Mouse (Mus musculus) frontal cortex, postnatal 25 days (tissue): ENCODE measurements around the gene Kcnt2.

Experiments used
- DNase-seq, 2 experiments: peaks; one replicate each; pipeline ENCODE4 v3.0.0; 2022; ENCODE audit warnings: low spot score in 2 of 2

Gene Kcnt2

DNA sequence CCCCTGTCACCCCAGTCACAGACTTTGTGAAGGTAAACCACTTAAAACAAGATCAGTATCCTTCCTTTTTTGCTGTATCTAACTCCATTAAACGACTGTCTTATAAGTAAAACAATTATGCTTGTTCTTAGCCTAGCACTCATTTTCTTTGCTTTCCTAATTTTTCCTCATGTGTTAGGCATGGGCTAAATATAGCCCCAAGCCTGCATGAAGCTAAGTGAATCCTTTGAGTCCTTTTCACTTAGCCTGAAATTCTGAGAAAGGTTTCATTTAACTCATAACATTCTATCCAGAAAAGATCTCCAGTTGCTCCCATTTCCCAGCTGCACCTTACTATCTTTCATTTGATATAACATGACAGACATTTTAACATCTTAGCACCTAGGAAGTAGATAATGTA lies 127.6 kb downstream of the Kcnt2 start:
- no peak for DNase-seq

DNA sequence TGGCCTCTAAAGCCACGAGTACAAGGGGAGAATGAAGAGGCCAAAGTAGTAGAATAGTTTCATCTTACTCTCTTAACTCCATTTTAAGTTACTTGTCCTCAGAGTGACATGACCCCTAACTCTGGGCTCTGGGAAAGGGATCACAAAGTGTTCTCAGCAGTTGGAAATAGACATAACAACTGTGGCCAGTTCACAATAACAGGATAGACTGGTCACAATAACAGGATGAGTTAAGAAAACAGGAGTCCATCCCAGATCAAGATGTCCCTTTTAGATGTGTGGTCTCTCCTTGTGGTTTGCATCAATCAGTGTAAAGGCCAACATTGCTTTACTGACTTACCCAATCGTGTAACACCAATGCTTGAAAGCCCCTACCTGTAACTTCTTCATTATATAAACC lies 132.8 kb downstream of the Kcnt2 start:
- no peak for DNase-seq

DNA sequence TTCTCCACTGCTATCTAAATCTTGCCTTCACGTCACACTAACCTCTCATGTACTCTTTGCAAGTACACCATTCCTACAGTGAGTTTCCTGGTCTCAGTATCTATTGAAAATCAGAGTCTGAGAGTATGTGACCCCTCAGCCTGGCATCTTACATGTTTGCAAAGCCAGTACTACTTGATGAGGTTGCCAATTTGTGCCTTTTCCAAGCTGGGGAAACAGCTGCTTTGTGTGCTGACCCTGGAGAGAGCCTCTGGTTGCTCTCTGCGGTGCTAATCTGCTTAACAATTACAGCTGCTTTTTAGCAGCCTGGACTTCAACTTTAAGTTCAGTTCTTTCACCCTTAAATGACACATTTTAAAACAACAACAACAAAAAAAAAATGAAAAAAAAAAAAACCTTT lies 133.6 kb downstream of the Kcnt2 start:
- no peak for DNase-seq

DNA sequence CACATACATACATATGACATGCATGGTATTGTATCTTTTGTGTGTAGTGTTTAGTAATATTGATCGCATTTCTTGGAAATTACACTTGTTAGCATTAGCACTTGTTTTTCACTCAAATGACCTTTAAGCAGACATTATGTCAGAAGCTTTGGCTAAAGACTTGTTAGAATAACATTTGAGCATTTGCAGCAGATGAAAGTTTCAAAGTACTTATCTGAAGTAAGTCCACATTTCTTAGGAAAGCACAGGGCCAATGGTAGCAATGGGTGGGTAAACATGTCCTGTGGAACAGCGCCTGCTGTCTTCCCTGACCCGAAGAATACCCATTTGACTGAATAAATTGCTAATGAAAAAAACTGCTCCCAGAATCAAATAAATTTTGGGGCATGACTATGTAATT lies 135.1 kb downstream of the Kcnt2 start:
- no peak for DNase-seq

DNA sequence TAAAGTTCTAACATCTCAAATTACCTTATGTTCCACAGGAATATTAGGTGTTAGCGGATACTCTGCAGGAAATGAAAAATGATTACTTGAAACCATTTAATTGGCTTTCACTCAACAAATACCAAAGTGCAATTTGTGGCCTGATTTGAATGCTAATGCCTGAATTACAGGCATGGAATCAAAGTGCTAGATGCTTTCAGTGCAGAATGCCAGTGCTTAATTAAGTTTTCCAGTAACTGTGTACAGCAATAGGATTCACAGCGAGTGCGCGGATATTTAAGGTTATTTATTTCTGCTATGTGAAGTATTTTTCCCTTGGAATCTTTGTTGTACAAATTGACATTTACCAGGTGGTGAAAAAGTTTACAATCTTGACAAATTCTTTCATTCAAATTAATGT lies 144.3 kb downstream of the Kcnt2 start:
- DNase-seq: no peak

DNA sequence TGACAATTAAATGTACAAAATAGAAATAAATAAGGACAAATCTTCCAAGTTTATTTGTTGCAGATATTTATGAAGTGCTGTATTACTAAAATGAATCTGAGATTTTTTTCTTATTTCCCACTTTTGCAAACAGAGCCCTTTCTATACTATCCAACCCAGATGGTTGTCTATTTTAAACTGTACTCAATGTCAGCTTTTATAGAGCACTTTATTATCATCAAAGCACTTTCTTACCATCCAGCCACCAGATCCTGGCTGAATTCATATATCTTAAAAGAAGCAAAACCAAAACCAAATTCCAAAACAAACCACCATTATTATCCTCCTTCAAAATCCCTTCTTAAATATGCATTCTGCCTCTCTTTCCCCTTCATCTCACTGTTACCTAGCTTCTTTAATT lies 151.8 kb downstream of the Kcnt2 start:
- no peak for DNase-seq

DNA sequence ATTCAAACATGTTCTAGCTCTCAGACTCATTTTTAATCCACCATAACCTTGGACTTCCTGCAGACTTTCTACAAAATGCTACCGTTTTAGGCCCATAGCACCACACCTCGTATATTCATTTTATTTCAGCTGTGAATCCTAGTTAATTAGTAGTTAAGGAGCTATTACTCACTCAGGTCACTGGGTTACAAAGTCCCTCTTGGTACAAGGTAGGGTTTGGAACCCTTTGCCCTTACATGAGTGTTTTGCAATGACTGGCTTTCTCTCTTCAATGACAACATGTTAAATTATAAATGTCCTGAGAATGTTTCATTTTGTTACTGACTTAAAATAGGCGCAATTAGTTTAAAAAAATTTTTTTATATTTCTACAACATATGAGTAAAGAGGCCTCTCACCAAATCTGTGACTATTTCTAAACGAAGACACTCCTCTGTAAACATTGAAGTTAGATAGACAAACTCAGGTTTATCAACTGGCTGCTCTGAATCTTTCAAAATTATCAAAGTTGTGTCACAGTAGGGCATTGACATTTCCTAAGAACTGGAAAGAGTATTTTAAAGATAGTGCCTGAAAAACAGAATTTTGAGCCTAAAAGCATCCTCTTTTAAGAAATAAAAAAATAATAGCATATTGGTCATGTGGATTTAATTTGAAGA lies 160.8 kb downstream of the Kcnt2 start:
- DNase-seq: no peak

DNA sequence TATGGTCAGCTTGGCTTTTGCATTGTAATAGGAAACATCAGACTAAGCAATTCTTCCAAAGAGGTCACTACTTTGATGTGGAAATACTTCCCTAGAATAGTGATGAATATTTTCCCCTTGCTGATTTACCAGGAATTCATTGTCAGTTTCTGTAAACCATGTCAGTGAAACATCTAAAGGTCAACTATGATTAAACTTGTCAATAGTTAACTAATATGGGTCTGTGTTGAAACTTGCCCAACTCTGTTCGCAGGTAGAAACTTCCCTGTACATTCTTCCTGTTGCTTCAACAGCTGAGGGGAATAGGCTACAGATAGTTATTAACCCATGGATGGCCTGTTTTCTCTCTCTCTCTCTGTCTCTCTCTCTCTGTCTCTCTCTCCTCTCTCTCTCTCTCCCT lies 169.8 kb downstream of the Kcnt2 start:
- no peak for DNase-seq

DNA sequence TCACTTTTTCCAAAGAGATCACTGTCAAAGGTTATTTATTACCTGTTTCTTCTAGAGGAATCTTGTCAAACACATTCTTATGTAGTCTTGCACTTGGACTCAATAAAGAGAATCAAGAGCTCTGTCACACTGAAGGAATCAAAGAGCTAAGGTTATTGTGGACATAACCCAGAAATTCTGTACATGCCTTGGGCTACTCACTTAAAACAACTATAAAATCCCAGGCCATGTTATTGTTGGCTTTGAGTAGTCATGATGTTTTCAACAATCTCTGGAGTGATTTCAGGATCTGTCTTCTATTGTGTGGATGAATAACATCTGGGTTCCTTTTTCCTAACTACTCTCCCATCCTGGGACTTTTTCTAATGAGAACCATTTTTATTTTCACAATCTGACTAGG lies 177.0 kb downstream of the Kcnt2 start:
- DNase-seq: no peak

DNA sequence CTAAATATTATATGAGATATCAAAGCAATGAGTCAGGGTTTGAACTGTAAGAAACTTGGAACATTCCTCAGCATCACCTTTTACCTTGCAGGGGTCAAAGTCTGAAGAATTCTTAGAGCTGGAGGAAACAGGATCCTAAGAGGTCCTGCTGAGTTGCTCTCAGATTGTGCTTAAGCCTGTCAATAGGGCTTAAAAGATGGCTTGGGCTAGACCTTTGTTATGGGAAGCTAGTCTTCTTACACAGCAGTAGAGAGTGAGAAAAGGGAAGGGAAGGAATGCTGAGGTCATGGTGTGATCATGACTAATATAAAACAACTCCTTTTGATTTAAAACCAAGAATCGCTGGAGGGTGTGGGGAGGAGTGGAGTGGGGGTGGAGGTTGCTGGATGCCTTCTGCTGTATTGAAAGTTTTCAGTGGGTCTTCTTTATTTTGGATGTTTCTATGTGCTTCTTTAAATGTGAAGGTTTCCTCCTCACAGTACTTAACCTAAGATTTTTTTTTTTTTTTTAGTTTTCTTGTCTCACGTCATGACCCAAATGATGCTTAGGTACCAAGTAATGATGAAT lies 183.4 kb downstream of the Kcnt2 start:
- no peak for DNase-seq

DNA sequence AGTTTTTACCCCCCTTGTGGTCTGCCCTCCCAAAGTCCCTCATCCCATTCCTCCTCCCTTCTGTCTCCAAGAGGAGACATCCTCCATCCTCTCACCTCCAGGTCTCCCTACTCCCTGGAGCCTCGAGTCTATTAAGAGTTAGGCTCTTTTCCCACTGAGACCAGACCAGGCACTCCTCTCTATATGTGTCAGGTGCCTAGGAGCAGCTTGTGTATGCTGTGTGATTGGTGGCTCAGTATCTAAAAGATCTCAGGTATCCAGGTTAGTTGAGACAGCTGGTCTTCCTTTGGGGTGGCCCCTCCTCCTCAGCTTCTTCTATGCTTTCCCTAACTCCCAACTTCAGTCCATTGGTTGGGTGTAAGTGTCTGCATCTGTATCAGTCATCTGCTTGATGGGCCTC lies 186.1 kb downstream of the Kcnt2 start:
- DNase-seq: no peak

DNA sequence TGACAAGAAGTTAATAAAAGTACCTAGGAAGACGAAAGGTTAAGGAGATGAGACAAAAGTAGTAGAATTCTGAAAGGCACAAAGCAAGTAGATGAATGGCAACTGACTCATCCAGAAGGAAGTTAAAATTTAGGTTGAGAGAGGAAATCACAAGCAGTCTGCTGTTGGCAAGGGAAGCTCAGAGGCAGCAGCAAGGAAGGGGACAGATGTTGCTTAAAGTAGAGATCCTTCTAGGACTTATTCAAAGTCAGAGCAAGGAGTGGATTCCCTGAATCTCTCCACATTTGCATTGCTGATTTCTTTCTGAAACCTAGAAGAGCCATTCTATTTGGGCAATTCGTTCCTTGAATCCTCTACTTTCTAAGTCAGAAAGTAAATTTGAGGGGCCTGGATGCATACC lies 188.8 kb downstream of the Kcnt2 start:
- no peak for DNase-seq

DNA sequence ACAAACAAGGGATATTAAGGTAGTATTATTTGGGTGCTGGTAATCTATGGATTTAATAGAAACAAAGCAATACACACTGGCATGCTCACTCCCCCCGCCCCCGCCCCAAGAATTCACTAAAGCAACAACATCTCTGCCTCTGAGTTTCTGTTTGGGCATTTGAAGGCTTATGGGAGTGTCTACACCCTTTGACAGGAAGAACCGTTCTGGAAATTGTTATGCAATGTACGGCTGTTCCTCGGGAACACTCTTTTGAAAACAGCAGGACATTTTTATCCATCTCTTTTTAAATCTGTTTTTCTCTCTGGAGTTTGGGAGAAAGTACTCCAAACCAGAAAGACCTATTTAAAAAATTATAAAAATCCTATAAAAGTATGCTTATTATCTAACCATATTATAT lies 192.2 kb downstream of the Kcnt2 start:
- no peak for DNase-seq

DNA sequence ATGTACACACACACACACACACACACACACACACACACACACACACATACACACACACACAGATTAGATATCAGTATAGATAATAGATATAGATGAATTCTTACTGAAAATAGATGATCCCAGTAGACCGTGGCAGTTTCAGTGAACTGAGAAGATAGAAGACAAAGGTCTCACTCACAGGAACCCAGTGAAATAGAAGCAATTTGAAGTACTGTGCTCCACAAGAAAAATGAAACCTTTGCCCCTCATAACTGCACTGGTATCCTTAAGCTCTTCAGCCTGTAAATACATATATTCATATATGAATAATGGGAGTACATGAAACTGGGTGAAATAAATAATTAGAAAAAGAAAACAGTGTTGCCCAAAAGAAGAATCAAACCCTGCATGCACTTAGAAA lies 197.9 kb downstream of the Kcnt2 start:
- no peak for DNase-seq

DNA sequence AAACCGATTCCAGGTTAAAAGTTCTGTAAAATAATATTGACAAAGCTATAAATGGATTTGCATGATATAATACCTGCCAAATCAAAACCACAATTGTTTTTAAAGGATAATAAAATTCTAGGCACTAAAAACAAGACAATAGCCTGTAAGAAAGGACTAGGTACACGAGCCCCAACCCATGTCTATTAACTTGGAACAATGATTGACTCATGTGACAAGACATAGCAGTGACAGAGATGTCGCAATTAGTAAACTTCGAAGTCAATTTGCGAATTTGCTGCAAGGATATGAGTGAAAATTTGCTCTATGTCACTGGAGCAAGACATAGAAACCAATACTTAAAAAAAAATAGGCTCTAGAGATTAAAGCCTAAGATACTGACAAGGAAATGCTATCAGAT lies 198.4 kb downstream of the Kcnt2 start:
- no peak for DNase-seq

DNA sequence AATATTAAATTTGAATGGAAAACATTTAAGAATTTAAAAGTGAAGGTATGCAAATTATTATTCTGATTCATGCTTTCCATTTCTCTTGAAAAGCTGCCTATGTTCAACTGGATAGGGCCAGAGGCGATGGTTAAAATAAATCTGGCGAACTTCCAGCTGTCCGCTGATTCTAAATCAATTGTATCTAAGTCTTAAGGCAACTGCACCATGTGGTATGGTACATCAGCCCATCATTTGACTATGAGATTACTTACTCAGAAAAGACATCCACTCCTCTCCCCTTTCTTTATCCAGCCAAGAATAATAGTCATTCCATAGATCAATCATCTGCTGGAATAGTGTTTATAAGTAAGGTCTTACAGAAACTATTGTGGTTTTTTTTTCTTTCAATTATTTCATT lies 205.5 kb downstream of the Kcnt2 start:
- no peak for DNase-seq

DNA sequence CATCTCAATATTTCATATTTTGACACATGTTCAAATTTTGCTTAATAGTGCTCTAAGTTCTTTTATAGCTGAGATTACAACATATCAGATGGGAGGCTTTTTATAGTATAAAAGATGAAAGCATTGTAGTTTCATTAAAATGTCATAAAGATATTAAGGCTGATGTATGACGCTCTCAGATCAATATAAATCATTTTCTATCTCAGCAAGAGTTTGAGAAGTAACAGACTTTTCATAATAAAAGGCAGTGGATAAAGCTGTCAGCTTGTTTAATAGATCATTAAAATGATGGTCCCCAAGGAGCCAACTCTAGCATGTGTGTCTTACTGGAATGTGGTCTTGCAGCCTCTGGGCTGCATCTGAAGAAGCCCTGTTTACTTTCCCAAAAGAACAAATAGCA lies 206.0 kb downstream of the Kcnt2 start:
- DNase-seq: no peak

DNA sequence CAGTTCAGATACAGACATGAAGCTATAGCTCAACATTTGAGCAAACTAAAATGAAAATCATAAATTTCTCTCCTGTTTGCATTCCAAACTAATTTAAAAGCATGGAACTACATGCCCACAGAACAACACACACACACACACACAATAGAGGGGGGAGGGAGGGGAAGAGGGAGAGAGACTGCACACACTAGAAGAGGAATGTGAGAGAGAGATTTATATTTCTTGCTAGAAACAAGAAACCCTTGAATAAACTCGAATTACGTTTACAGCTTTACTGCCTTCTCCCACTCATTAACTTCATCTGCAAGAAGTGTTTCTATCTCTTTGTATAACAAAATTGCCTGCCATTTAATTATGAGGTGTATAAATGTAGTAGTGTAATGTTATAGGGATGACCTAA lies 209.9 kb downstream of the Kcnt2 start:
- no peak for DNase-seq

DNA sequence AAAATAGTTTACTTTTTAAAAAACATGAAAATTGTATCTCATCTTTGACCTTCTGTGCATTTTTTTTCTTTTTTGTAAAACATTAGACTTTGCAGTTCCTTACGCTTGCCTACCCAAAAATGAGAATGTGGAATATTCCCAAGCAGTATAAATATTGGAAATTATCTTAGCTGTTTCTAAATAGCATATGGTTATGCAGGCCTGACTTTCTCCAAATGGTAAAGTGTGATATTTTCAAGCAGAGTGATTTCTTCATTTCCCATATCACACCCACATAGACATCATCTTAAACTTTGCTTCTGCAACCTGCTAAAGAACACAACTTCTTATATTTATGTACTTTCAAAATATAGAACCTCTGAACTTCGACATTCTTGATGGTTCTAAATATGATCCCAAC lies 210.9 kb downstream of the Kcnt2 start:
- DNase-seq: no peak

DNA sequence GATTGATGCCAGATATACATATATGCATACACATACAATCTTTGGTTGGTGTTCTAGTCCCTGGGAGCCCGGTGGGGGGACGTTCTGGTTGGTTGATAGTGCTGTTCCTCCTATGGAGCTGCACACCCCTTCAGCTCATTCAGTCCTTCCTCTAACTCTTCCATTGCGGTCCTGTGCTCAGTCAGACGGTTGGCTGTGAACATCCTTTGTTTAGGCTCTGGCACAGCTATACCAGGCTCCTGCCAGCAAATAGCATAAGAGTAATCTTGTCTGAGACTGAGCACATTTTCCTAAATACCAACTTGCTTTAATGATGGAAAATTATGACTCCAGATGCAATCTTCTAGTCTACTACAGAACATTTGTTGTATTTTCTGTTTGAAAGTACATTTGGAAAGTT lies 222.4 kb downstream of the Kcnt2 start:
- no peak for DNase-seq

DNA sequence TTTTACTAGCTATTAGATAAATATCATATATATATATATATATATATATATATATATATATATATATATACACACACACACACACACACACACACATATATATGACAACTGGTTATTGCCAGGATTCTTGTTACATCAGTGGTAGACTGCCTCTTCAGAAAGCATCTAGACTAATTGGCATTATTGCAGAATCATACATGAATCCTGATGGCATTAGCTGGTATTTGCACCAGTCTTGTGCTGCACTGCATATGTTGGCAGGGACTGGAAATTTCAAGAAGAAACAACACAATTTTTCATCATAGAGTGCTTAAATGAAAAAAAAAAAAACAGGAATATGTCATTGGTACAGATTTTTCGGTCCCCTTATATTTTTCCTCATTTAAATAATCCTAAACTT lies 223.6 kb downstream of the Kcnt2 start:
- no peak for DNase-seq

DNA sequence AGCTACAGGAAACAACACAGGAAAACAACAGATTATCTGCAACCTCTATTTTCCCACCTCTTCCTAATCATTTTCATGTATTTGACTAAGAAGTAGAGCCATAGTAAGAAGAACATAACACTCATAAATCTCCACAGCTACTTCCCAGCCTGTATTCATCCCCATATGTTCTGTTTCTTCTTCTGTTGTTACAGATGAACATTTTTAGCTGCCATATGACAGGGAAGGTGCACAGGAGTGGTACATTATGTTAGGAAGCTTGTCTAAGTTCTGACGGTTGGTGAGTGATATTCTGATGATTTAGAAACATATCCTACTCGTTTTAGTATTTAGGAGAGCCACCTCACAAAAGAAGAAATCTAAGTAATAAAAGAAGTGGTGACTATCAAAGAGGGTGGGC lies 231.0 kb downstream of the Kcnt2 start:
- no peak for DNase-seq

DNA sequence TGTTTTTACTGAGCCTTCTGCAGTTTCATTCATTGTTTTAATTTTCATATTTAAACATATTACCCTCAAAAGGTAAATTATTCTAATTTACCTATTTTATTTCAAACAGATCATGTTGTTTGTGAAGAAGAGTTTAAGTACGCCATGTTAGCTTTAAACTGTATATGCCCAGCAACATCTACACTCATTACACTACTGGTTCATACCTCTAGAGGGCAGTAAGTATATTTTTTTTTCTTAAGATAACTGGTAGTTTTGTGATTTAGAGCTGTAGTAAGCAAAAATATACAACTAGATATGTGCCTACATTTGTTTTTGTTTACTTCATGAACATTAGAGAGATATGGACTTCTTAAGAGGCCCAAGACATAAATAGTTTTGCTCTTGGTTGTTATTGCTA lies 238.1 kb downstream of the Kcnt2 start:
- DNase-seq: no peak

DNA sequence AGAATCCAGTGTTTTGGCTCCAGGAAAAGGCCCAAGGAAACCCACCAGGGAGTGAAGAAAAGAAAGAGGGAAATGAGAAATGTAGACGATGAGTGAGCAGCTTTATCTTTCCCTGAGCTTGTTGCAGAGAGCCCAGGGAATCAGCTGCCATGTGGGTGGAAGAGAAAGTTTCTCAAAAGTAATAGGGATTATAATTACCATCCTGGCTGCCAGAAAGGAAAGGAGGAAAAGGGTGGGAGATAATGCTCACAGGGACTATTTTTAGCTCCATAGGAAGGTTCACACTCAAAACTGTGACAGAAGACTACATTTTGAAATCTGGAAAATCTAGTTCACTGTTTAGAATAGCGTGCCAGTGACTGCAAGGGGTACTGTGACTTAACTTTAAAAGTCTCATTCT lies 243.9 kb downstream of the Kcnt2 start:
- peak in 1 of 2 experiments; percentile 13 for DNase-seq
